Mouse (Mus musculus): ENCODE results near the gene Prss37.

Gene Prss37

DNA sequence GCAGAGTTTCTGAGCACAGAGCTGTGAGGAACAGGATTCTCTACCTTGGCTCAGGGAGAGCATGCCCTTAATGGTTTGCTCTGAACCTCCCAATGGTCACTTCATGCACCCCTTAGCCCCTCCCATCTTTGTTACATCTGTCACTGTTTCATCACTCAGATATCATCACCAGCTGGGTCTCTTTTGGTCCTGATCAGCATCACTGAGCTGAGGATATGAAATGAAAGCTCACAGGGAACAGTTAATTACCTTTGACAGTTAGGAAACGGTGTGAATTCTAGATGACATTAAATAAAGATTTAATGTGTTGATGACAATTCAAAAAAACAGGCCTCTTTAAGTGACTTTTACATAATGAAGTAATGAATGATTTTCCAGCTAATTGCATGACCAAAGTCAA is at the start of gene Prss37:
Gene Prss37, minus strand, starts transcription at position 101 of the 400 bp plus-strand sequence.
- no peak for DNase-seq

DNA sequence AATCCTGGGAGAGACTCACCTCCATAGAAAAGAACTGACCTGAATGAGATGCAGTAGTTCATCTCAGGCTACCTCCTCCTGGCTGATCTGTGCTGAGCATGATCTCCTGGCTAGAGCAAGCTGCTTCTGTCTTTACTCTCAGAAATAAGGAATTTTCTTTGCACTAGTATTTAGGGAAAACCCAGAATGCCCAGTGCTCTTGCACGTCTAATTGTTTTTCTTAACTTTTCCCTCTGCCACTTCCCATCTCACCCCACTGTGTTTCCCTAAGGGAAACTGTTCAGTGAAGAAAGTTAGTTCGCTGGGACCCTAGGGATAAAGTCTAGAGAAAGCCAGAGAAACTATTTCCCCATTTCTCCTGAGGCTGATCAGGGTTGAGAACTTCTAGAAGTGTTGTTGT is 35.6 kb upstream of the Prss37 start, which contains the start of gene Olfr461:
Gene Olfr461, minus strand, starts transcription at position 101 of the 400 bp plus-strand sequence.
- DNase-seq: no peak

DNA sequence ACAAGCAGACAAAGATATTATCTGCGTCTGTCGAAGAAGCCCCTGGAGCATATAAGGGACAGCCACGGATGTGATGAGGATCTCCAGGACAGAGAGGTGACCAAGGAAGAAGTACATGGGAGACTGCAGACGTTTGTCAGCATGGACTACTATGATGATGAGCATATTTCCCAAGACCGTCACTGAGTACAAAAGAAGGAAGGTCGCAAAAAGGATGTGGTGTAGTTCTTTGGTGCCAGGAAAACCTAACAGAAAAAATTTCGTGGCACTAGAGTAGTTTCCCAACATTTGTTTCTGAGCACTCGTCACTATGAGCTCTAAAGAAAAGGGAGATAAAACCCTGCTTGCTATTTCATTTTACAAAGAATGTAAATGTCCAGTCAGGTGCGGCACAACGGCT is 25.4 kb upstream of the Prss37 start:
- no peak for DNase-seq

DNA sequence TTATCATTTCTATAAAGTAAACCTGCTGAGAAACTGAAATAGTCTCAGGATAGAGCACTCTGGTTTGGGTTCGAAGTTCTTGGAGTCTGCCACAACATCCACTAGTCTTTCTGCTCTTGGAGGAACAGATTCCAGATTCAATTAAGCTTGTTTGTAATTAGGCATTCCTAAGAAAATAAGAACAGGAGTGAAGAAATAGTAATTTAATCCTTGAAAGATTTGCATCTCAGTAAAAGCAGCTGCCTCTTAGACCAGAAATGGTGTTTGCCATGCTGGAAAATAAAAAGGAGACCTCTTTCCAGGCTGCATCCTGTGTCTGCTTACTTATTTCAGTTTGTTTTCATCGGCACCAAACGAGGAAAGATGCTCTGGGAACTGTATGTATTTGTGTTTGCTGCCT is 26.1 kb downstream of the Prss37 start, which contains the start of gene Tas2r108:
Gene Tas2r108, plus strand, starts transcription at position 301 of the 400 bp plus-strand sequence.
- DNase-seq: no peak

DNA sequence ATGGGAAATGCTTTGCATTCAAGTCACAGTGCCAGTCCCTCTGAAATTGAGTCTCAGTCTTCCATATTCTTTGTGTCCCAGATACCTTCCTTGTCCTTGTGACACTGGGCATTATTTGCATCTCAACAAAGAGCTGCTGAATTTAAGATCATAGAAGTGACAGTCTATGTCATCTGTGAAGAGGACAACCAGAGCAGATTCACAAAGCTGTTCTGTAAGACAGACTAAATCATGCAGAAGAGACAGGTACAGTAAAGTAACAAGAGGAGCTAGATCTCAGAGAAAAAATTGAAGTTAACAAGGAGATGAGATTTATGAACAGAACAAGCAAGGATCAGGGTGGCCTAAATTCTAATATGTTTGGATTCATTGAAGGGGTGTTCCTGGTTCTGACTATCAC is 28.4 kb downstream of the Prss37 start, which contains the start of gene Tas2r137:
Gene Tas2r137, plus strand, starts transcription at position 301 of the 400 bp plus-strand sequence.
- no peak for DNase-seq

GRCm38 (mm10) chr6:40482318-40482717 is 37.0 kb downstream of the Prss37 start:
- DNase-seq: no peak

DNA sequence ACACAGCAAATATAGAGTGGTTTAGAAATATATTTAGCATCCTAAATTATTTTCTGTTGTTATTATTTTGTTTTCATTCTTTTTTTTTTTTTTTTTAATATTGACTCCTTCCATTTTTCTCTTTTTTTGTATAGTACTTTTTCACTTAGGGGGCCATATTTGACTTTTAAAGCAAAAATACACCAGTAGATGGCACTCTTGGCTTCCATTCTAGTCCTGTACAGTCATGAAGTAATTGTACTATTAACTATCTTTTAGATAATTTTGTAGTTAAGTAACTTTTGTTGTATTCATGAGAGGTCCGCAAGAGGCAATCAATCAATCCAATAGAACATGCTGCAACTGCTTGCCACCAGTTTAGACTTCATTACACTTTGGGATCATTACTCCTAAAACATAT is 39.6 kb downstream of the Prss37 start:
- no peak for DNase-seq

- DNase-seq: no peak
Measured at GRCm38 (mm10) chr6:40476132-40476531, 43.2 kb downstream of the Prss37 start.

- no peak for DNase-seq
Measured at GRCm38 (mm10) chr6:40471720-40472010, 47.6 kb downstream of the Prss37 start.

- DNase-seq: peak; percentile 96
Measured at GRCm38 (mm10) chr6:40470916-40471719, 48.2 kb downstream of the Prss37 start, which contains the start of gene Ssbp1. TSS of gene Ssbp1 (plus strand) at chr6:40471352.

DNA sequence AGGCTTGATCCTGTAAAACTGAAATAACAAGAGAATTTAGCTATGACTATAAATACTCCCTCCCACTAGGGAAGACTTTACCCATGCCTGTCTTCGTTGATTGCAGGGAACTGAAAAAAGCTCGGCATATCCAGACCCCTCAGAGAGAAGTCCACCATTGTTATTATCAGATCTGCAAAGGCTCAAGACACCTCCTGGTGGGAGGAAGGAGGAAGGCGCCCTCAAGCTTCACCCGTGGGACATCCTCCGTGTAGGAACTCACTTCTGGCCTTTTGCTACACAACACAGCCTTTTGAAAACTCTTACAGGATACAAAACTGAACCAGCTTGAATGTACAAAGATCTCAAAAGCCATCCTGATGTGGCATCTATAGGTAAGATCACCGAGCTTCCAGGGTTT is 53.6 kb downstream of the Prss37 start:
- peak; percentile 6 for DNase-seq

Measured in lung, postnatal 10 days (tissue).